Mouse (Mus musculus): Measurements from ENCODE around the gene Tasp1.

GRCm38 (mm10) chr2:140104951-140105350 lies 38.3 kb upstream of the Tasp1 start:
- TF ChIP-seq CTCF (IDR thresholded peaks at IDR 0.05; ENCODE audit: extremely low read depth, insufficient read depth, low read length) (no peak), POLR2A (IDR thresholded peaks at IDR 0.05; ENCODE audit: extremely low read depth, insufficient read depth, low read length) (no peak)
